Mouse (Mus musculus): Measurements from ENCODE around the gene Cga. TPM values are rescaled to one million over a fixed set of nuclear protein-coding genes. Genes with fewer than 3 reads are reported as not detected.
"Not testable (repeated sequence)": the region's sequence is repeated elsewhere in the genome, so short reads cannot be mapped to it uniquely, and the experiment has no call there.

Cga gene
- polyA plus RNA-seq, 1 experiment, result not detected

DNA sequence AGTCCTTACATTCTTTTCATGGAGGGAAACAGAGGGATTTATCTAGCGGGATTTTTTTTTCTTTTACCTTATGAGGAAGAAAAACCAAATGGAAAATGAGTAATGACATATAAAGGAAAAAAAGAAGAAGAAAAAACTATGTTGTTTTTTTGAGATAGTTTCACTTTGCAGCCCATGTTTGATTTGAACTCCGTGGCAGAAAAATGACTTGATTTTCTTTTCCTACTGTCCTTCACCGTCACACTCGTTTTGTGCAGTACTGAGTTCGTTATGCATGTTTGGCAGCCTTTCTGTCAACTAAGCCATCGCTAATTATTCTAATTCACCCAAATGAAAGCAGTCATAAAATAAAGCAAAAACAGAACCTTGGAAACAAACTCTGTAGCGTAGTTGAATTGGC is 6.3 kb upstream of the Cga start:
- H3K27me3 ChIP-seq (replicated peaks), result peaks cover 11% of the 10 kb centered on the region
- peak overlapping the region; percentile 95 for H3K4me3 ChIP-seq (replicated peaks)
- H3K9me3 ChIP-seq, result no peaks in the 10 kb centered on the region
- no peak for TF ChIP-seq GATA1 (IDR thresholded peaks at IDR 0.05; ENCODE audit: borderline replicate concordance, low read length)
- no peak for TF ChIP-seq FLI1 (IDR thresholded peaks at IDR 0.05; ENCODE audit: low read length)
- peaks cover 38% of the 10 kb centered on the region for H3K4me1 ChIP-seq
- no peaks in the 10 kb centered on the region for H3K36me3 ChIP-seq (replicated peaks; ENCODE audit: low read length)

DNA sequence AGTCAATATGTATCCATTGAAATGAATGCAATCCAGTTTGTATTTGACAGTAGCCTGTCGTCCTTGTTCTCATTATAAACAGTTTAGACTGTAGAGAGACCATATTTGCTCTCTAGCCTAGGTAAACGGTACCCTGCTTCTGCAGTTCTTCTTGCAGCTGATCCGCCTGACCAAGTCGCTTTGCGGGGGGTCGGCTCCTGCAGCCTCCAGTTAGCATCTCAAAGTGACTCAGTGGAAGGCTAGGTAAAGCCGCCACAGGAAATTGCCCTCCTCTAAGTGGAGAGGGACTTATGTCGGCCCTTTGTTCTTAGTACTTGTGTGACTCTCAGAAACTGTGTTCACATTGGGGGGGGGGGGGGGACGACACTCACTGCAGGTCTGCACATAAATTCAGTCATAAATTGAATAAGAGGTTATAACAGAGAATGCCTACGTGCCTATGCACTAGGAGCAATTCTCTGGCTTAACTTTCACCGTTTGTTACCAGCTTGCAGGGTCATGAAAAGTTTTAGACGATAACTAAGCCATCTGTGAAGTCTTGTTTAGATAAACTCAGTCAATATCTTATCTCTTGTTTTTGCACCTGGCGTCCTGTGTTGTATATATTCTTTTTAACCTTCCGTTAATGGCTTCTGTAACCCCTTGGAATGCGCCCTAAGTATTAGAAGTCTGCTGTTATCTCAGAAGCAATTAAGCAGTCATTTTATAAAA is 4.3 kb upstream of the Cga start:
- TF ChIP-seq FLI1 (IDR thresholded peaks at IDR 0.05; ENCODE audit: low read length) (no peak), GATA1 (IDR thresholded peaks at IDR 0.05; ENCODE audit: borderline replicate concordance, low read length) (no peak)
- Histone ChIP-seq H3K36me3 (replicated peaks; ENCODE audit: low read length) (no peaks in the 10 kb centered on the region), H3K9me3 (no peaks in the 10 kb centered on the region), H3K4me1 (peaks cover 29% of the 10 kb centered on the region), H3K4me3 (replicated peaks) (no peak overlapping the region), H3K27me3 (replicated peaks) (peaks cover 13% of the 10 kb centered on the region)

DNA sequence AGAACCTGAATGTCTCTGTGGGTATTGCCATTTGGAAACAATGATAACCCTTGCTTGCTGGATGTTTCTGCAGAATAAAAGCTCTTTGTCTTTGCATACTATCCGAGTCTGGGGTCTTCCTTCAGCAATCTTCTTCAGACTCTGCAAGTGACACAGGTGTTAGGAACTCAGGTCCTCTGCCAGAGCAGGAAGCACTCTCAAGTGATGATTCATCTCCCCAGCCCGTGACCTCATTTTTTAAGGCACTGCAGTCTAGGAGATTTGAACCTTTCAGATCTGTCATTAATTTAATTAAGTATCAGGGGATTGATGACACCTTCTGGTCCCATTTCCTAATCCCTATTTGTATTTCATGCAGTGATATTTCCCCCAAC is 3.8 kb upstream of the Cga start:
- peaks cover 28% of the 10 kb centered on the region for H3K4me1 ChIP-seq
- H3K9me3 ChIP-seq, result no peaks in the 10 kb centered on the region
- no peak for TF ChIP-seq FLI1 (IDR thresholded peaks at IDR 0.05; ENCODE audit: low read length)
- peaks cover 13% of the 10 kb centered on the region for H3K27me3 ChIP-seq (replicated peaks)
- no peaks in the 10 kb centered on the region for H3K36me3 ChIP-seq (replicated peaks; ENCODE audit: low read length)
- H3K4me3 ChIP-seq (replicated peaks), result no peak overlapping the region

DNA sequence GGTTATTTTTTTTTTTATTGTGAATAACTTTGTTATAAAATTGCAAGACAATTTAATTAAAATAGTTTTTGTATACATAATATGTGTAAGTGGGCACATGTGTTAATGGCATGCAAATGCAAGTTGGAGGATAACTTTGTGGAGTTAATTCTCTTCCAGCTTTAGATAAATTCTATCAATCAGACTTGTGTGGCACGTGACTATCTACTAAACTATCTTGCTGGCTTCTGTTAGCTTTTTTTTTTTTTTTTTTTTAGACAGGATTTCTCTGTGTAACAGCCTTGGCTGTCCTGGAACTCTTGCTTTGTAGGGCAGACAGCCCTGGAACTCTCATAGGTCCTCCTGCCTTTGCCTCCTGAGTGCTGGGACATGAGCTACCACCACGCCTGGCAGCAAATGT is 4.9 kb downstream of the Cga start:
- Histone ChIP-seq H3K4me3 (replicated peaks) (no peak overlapping the region), H3K36me3 (replicated peaks; ENCODE audit: low read length) (no peaks in the 10 kb centered on the region), H3K27me3 (replicated peaks) (peaks cover 1% of the 10 kb centered on the region), H3K9me3 (no peaks in the 10 kb centered on the region), H3K4me1 (peaks cover 3% of the 10 kb centered on the region)
- TF ChIP-seq FLI1 (IDR thresholded peaks at IDR 0.05; ENCODE audit: low read length), result no peak
- TF ChIP-seq GATA1 (IDR thresholded peaks at IDR 0.05; ENCODE audit: borderline replicate concordance, low read length), result no peak

DNA sequence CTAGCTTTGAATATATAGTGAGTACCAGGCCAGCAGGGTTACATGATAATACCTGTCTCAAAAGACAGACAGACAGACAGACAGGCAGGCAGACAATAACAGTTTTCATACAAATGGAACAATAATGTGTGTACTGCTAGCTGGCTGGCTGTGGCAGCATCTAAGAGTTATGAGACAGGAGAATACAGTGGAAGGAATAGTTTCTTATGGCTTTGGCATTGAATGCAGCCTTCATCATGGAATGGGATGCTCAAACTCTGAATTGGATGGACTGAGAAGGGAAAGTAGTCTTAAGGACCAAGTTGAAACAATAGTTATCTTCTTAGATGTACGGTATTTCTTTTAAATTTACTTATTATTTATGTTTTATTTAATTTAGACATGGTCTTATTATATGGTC is 5.7 kb downstream of the Cga start:
- TF ChIP-seq GATA1 (IDR thresholded peaks at IDR 0.05; ENCODE audit: borderline replicate concordance, low read length) (no peak), FLI1 (IDR thresholded peaks at IDR 0.05; ENCODE audit: low read length) (no peak)
- H3K9me3 ChIP-seq, result no peaks in the 10 kb centered on the region

DNA sequence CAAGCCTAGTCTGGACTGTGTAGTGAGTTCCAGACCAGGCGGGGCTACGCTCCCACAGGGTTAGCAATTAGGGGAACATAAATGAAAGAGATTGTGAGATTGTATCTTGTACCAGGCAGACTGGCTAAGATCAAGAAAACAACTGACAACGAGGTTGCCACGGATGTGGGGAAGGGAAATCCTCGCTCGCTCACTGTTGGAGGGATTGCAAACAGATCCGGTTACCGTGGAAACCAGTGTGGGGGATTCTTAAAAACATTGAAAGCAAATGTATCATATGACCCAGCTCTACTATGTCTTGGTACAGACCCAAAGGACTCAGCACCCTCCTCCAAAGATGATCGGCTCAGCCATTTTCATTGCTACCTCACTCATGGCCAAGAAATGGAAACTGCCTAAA is 6.6 kb downstream of the Cga start:
- Histone ChIP-seq H3K4me3 (replicated peaks) (no peak overlapping the region), H3K36me3 (replicated peaks; ENCODE audit: low read length) (no peaks in the 10 kb centered on the region)
- TF ChIP-seq FLI1 (IDR thresholded peaks at IDR 0.05; ENCODE audit: low read length), result no peak
- TF ChIP-seq GATA1 (IDR thresholded peaks at IDR 0.05; ENCODE audit: borderline replicate concordance, low read length), result no peak

More for the DNA sequence above, 5.7 kb downstream of the Cga start:
- Histone ChIP-seq H3K36me3 (replicated peaks; ENCODE audit: low read length) (no peaks in the 10 kb centered on the region), H3K27me3 (replicated peaks) (no peaks in the 10 kb centered on the region), H3K4me1 (peaks cover 3% of the 10 kb centered on the region), H3K4me3 (replicated peaks) (no peak overlapping the region)

DNA sequence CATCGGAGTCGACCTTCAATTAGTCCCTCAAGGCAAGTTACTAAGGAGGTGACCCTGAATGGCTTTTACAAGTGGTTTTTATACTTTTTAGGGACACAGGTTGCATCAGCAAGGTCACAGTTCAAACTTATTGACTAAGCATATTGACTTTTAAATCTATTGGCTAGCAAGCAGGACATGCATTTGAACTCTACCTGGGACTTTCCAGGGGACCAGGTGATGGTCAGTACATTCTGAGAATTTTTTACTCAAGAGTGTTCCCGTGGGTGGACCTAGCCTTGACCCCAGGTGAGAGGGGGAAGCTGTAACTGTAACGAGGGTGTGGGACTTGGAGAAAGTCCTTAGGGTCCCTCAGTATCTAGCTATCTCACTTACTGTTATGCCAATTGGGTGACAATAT is 7.6 kb downstream of the Cga start:
- no peaks in the 10 kb centered on the region for H3K27me3 ChIP-seq (replicated peaks)
- no peak overlapping the region for H3K4me3 ChIP-seq (replicated peaks)
- peaks cover 6% of the 10 kb centered on the region; the same call in 1 of the 2 replicates for H3K9me3 ChIP-seq
- TF ChIP-seq FLI1 (IDR thresholded peaks at IDR 0.05; ENCODE audit: low read length), result no peak
- no peak for TF ChIP-seq GATA1 (IDR thresholded peaks at IDR 0.05; ENCODE audit: borderline replicate concordance, low read length)
- no peaks in the 10 kb centered on the region for H3K36me3 ChIP-seq (replicated peaks; ENCODE audit: low read length)
- peaks cover 3% of the 10 kb centered on the region for H3K4me1 ChIP-seq

More for the DNA sequence above, 6.6 kb downstream of the Cga start:
- Histone ChIP-seq H3K4me1 (peaks cover 3% of the 10 kb centered on the region), H3K27me3 (replicated peaks) (no peaks in the 10 kb centered on the region), H3K9me3 (peaks cover 2% of the 10 kb centered on the region; the same call in 1 of the 2 replicates)

DNA sequence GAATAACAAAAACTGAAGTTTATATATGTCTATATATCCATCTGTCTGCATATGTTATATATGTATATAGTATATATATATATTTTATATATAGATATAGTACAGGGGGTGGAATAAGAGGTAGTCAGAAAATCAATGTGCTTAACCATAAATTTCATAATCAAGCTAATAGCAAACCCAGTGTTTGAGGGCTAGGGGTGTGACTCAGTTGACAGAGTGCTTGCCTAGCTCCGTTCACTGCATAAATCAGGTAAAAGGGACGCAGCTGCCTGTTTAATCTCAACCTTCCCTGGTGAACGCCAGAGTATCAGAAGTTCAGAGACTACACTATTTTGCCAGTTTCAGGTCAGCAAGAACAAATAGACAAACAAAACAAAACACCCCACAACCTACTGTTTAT is 8.0 kb downstream of the Cga start:
- H3K4me1 ChIP-seq; H3K27me3 ChIP-seq (replicated peaks); H3K36me3 ChIP-seq (replicated peaks; ENCODE audit: low read length); H3K4me3 ChIP-seq (replicated peaks); H3K9me3 ChIP-seq: not testable (repeated sequence)

DNA sequence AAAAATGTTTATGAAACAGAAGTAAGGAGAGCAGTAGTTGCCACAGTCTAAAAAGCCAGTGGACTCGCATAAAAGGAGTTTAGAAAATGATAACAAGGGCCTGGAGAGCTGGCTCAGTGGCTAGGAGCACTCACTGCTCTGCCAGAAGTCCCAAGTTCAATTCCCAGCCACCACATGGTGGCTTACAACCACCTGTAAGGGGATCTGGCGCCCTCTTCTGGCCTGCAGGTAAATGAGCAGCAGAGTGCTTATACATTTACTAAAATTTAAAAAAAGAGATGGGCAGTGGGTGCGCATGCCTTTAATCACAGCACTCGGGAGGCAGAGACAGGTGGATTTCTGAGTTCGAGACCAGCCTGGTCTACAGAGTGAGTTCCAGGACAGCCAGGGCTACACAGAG is 11.8 kb downstream of the Cga start:
- H3K4me3 ChIP-seq (replicated peaks), result no peak overlapping the region
- no peak for TF ChIP-seq GATA1 (IDR thresholded peaks at IDR 0.05; ENCODE audit: borderline replicate concordance, low read length)
- no peak for TF ChIP-seq FLI1 (IDR thresholded peaks at IDR 0.05; ENCODE audit: low read length)

DNA sequence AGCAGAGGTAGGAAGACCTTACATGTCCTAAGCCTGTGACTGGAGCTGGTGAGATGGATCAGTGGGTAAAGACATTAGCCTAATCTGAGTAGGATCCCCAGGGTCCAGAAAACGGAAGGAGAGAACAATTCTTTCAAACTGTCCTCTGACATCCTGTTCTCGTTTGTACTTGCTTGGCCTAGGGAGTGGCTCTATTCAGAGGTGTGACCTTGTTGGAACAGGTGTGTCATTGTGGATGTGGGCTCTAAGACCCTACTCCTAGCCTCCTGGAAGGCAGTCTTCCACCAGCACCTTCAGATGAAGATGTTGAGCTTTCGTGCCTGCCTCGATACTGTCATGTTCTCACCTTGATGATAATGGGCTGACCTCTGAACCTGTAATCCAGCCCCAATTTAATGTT is 12.6 kb downstream of the Cga start:
- peaks cover 6% of the 10 kb centered on the region; the same call in 1 of the 2 replicates for H3K9me3 ChIP-seq
- H3K4me3 ChIP-seq (replicated peaks), result no peak overlapping the region
- H3K4me1 ChIP-seq, result no peaks in the 10 kb centered on the region
- no peaks in the 10 kb centered on the region for H3K27me3 ChIP-seq (replicated peaks)
- TF ChIP-seq FLI1 (IDR thresholded peaks at IDR 0.05; ENCODE audit: low read length) (no peak), GATA1 (IDR thresholded peaks at IDR 0.05; ENCODE audit: borderline replicate concordance, low read length) (no peak)
- no peaks in the 10 kb centered on the region for H3K36me3 ChIP-seq (replicated peaks; ENCODE audit: low read length)

More for the DNA sequence above, 11.8 kb downstream of the Cga start:
- Histone ChIP-seq H3K4me1 (peaks cover 3% of the 10 kb centered on the region), H3K36me3 (replicated peaks; ENCODE audit: low read length) (no peaks in the 10 kb centered on the region), H3K9me3 (peaks cover 6% of the 10 kb centered on the region; the same call in 1 of the 2 replicates), H3K27me3 (replicated peaks) (no peaks in the 10 kb centered on the region)

DNA sequence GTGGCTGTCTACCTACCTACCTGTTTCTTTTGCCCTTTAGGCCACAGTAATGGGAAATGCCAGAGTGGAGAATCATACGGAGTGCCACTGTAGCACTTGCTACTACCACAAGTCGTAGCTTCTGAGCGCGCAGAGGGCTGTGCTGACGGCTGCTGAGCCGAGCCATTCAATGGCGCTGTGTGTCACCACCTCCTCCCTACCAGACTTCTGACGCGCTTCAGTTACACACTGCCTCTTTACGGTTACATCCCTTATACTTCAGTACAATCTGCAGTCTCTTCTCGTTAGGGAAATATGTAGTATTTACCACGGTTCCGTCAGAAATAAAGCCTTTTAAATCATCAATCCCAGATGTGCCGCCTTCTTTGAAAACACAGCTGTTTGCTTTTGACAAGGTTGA is 13.4 kb downstream of the Cga start:
- H3K4me1 ChIP-seq, result no peaks in the 10 kb centered on the region
- H3K36me3 ChIP-seq (replicated peaks; ENCODE audit: low read length), result no peaks in the 10 kb centered on the region
- H3K9me3 ChIP-seq, result peaks cover 6% of the 10 kb centered on the region; the same call in 1 of the 2 replicates
- H3K4me3 ChIP-seq (replicated peaks), result no peak overlapping the region
- TF ChIP-seq FLI1 (IDR thresholded peaks at IDR 0.05; ENCODE audit: low read length), result no peak
- TF ChIP-seq GATA1 (IDR thresholded peaks at IDR 0.05; ENCODE audit: borderline replicate concordance, low read length), result no peak
- H3K27me3 ChIP-seq (replicated peaks), result no peaks in the 10 kb centered on the region
